Mouse (Mus musculus) splenic B cell, adult 2 months (primary cell): ENCODE measurements at regions not wholly inside any gene's neighbourhood (a gene's known extent, or its start where the extent isn't known, plus 50 kb on each side); places are given as distances from the start of the nearest gene placed in this dataset.
"Not testable (repeated sequence)": the region's sequence is repeated elsewhere in the genome, so short reads cannot be mapped to it uniquely, and the experiment has no call there.

Experiments used
- DNase-seq: peaks from one replicate; pipeline ENCODE4 v3.0.0-alpha.2; 2011; ENCODE audit warnings: low read depth, low spot score
- H3K27me3 ChIP-seq: 2 replicates; pipeline ENCODE4 v1.6.1; 2012; ENCODE audit warnings: mild to moderate bottlenecking, low read length, moderate library complexity, mixed read lengths; ENCODE audit not compliant: control insufficient read depth, poor library complexity, insufficient read depth, severe bottlenecking
- H3K36me3 ChIP-seq: 2 replicates; pipeline ENCODE4 v1.6.1; 2012; ENCODE audit warnings: mild to moderate bottlenecking, low read length, moderate library complexity, mixed read lengths; ENCODE audit not compliant: control insufficient read depth, poor library complexity, insufficient read depth, severe bottlenecking

- not testable (repeated sequence) for H3K27me3 ChIP-seq, H3K36me3 ChIP-seq, DNase-seq
These were observed 496.7 kb upstream of the Olfr1507 start for GRCm38 (mm10) chr14:52992106-52992760.

- H3K36me3 ChIP-seq, H3K27me3 ChIP-seq, DNase-seq: not testable (repeated sequence)
These were observed 495.7 kb upstream of the Olfr1507 start for GRCm38 (mm10) chr14:52991328-52991665.

GRCm38 (mm10) chr14:52990569-52991327 lies 495.2 kb upstream of the Olfr1507 start:
- not testable (repeated sequence) for DNase-seq, H3K36me3 ChIP-seq, H3K27me3 ChIP-seq

GRCm38 (mm10) chr14:52989940-52990339 lies 494.4 kb upstream of the Olfr1507 start:
- H3K36me3 ChIP-seq, H3K27me3 ChIP-seq, DNase-seq: not testable (repeated sequence)

- H3K36me3 ChIP-seq, DNase-seq, H3K27me3 ChIP-seq: not testable (repeated sequence)
These were observed 493.0 kb upstream of the Olfr1507 start for GRCm38 (mm10) chr14:52988563-52988962.

GRCm38 (mm10) chr14:52972207-52973003 lies 476.9 kb upstream of the Olfr1507 start:
- not testable (repeated sequence) for H3K27me3 ChIP-seq, DNase-seq, H3K36me3 ChIP-seq

- H3K27me3 ChIP-seq, H3K36me3 ChIP-seq, DNase-seq: not testable (repeated sequence)
These were observed 466.6 kb upstream of the Olfr1507 start for GRCm38 (mm10) chr14:52962110-52962509.

- H3K27me3 ChIP-seq, DNase-seq: not testable (repeated sequence)
These were observed 461.0 kb upstream of the Olfr1507 start for GRCm38 (mm10) chr14:52956515-52956914.

GRCm38 (mm10) chr14:52944925-52945324 lies 449.4 kb upstream of the Olfr1507 start:
- not testable (repeated sequence) for H3K36me3 ChIP-seq, H3K27me3 ChIP-seq, DNase-seq

More at GRCm38 (mm10) chr14:52956515-52956914, 461.0 kb upstream of the Olfr1507 start:
- H3K36me3 ChIP-seq, result not testable (repeated sequence)

GRCm38 (mm10) chr14:52942438-52942837 lies 446.9 kb upstream of the Olfr1507 start:
- not testable (repeated sequence) for H3K27me3 ChIP-seq, H3K36me3 ChIP-seq, DNase-seq

GRCm38 (mm10) chr14:52941747-52942146 lies 446.2 kb upstream of the Olfr1507 start:
- H3K27me3 ChIP-seq, H3K36me3 ChIP-seq, DNase-seq: not testable (repeated sequence)

- H3K27me3 ChIP-seq, H3K36me3 ChIP-seq, DNase-seq: not testable (repeated sequence)
These were observed 424.6 kb upstream of the Olfr1507 start for GRCm38 (mm10) chr14:52920138-52920537.

GRCm38 (mm10) chr14:52913814-52914213 lies 418.3 kb upstream of the Olfr1507 start:
- not testable (repeated sequence) for H3K27me3 ChIP-seq, DNase-seq, H3K36me3 ChIP-seq

- H3K36me3 ChIP-seq, H3K27me3 ChIP-seq, DNase-seq: not testable (repeated sequence)
These were observed 404.1 kb upstream of the Olfr1507 start for GRCm38 (mm10) chr14:52899629-52900028.

- not testable (repeated sequence) for H3K36me3 ChIP-seq, DNase-seq, H3K27me3 ChIP-seq
These were observed 402.8 kb upstream of the Olfr1507 start for GRCm38 (mm10) chr14:52898310-52898709.
